Mouse (Mus musculus): Measurements from ENCODE around the gene Amph.

Gene Amph

DNA sequence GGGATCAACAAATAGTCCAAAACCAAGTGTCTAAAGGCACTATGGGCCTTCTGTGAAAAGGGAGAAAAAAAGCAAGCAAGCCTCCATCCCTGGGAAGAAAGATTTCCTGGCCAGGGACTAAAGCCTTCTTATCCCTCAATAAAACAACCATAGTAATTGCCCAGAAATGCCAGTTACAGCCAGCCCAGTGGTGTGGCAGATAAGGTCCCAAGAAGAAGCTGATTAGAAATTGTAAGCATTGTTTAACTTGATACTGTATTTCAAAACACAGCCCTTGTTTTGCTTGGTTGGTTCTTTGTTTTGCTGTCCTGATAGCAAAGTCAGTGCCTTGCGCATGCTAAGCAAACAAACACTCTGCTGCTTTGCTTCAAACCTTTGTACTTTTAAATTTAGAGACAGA is 191.8 kb downstream of the Amph start:
- DNase-seq (ENCODE audit: low spot score) = no peak

DNA sequence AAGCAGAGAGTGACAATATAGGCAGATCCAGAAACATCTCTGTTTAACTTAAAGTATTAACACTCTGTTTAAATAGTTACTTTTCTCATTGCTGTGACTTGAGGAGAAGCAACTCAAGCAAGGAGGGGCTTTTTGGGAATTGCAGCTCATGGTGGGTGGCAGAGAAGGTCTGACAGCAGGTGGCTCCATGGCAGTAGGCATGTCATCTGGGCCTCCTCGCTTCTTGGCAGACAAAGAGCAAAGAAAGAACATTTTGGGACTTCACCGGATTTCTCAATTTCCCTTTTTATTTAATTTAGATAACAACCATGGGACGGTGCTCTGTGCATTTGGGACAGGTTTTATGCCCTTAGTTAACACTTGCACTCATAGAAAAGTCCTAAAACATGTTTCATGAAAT is 195.8 kb downstream of the Amph start:
- DNase-seq (ENCODE audit: low spot score) = no peak

DNA sequence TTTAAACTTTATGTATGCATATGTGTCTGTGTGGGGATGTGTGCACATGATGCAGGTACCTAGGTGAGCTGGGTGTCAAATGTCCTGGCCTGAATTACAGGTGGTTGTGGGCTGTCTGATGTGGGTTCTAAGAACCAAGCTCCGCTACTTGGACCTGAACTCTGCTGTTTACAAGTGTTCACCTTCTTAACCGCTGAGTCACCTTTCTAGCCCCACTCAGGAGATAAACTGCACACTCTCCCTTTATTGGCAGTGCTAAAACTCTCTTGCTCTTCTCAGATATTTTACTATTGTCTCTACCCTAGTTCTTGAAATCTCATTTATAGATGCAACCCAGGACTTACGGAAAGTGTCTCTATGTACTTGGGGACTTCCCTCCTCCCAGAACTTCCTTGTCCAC is 199.5 kb downstream of the Amph start:
- DNase-seq (ENCODE audit: low spot score) = no peak

DNA sequence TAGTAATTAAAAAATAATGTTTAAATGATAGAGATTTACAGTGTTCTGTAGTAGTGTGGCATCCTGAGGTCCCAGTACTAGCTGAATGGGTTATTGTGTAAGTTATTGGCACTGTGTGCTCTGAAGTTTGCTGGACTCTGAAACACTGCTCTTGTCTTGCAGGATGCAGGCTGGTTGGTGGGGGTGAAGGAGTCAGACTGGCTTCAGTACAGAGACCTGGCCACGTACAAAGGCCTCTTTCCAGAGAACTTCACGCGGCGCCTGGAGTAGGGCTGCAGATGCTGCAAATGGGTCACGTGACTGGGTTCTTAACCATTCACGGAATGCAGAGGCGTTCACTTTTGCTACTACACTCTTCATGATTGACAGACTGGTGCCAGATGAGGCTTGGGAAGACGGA is 201.6 kb downstream of the Amph start:
- DNase-seq (ENCODE audit: low spot score) = no peak

DNA sequence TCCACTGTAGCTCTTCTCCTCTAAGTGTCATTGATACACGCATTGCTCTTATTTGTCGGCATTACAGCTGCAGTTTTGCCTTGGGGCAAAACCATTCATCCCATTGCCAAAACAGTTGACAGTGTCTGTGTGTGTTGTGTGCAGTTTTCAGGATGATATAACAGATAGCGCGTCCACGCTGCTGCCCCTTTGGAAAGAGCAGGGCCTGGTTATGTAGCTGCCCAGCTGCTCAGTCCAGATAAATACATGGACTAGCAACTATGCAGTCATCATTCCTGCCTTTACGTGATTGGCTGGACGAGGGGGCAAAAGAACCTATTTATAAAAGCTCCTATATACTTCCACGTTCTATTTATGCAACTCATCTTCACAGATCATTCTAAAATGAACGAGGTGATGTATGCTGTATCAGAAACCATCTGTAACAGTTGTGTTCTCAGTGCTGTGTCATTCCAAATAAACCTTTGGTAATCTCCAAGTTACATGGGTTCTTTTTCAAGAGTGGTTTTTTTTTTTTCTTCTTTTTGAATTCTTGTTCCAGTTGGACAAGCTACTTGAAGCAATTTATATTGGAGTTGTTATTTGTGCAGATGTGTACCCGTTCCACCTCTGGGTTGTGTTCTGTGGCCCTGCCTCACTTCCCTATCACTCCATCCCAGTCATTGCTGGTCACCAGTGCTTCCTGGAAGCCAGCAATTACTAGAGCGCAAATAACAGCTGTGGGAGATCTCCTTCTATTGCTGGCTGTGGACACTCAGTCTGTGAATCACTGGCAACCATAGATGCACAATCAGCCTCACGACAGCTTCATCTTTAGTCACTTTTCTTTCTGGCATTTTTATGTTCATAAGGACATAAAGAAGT is 202.7 kb downstream of the Amph start:
- DNase-seq (ENCODE audit: low spot score) = no peak

DNA sequence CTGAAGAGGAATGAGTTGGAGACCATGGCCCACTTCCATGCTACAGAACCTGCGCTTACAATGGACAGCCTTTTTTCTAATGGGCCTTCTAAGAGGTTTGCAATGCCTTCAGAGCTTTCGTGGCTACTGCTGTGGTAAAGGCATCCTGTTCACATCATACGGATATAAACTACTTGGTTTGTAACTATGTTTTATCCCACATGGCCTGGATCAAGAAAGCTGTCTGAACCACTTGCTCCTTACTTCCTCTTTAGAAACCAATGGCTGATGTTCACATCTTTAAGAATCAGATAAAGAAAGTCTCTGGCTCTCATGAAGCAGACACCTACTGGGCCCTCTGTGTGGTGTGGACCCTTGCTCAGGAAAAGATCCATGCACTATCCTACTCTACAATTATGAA is 204.1 kb downstream of the Amph start:
- no peak for DNase-seq (ENCODE audit: low spot score)

DNA sequence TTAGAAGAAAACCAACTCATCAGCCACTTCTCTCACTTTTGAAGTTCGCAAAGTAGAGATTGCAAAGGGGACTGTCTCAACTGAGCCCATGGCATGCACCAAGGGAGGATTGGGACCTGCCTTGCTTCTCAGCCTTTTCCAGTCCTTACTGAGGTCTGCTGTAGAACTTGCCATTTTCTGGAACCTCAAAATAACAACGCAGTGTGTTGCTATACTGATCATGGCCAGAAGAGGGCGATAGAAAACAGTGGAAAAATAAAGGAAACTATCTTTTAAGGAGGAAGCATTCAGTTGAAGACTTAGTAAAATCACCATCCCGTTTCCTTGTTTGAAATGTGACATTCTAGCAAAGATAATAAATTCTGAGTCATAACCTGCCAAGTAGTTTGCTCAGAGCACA is 210.5 kb downstream of the Amph start:
- DNase-seq (ENCODE audit: low spot score) = peak; percentile 56

DNA sequence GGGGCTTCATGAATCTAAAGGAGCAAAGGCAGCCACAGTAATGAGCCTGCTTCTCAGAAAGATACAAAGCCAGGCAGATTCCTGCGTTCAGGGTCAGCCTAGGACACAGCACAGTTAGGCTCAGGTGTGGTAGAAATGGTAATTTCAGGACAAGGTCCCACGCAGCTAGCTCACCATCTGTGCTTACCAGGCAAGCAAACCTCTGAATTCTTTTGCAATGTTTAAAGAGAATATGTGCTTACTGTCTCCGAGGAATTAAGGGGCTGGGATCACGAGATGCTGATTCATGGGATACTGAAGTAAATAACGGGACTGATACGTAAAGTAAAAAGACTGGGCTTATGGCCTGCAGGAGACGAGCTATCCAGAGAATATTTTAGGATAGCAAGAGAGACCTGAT is 212.6 kb downstream of the Amph start:
- no peak for DNase-seq (ENCODE audit: low spot score)

DNA sequence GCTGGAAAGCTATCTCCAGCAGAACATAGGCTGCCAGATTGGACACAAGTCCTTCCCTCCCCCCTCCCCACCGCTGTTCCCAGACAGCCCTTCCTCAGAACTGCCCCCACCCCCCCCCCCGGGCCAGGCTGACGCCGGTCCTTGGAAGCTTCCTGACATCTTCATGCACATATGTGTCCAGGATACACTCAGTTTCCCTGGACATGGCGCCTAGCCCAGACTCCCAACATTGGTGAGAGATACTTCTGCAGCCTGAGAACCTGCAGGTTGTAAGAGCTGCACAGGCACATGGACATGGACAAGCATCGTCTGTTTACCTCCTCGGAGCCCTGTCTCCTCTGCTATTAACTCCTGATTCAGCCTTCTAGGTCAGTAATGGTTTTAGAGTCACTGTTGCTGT is 213.1 kb downstream of the Amph start:
- no peak for DNase-seq (ENCODE audit: low spot score)

DNA sequence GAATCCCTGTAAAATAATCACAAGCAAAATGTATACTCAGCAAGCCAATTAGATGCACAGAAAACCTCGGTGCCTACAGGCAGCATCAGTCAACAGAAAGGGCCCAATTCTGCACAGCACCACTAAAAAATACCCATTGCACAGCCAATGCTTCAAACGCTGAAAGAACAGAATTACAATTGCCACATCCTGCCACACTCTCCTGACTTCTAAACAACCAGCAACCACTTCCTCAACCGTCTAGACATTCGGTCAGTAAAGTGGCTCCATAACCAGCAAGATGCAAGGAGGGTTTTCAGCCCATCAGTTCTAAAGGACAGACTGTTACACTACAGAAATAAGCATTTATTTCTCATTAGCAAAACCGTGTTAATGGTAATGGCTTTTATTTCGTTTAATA is 214.1 kb downstream of the Amph start:
- DNase-seq (ENCODE audit: low spot score) = no peak

DNA sequence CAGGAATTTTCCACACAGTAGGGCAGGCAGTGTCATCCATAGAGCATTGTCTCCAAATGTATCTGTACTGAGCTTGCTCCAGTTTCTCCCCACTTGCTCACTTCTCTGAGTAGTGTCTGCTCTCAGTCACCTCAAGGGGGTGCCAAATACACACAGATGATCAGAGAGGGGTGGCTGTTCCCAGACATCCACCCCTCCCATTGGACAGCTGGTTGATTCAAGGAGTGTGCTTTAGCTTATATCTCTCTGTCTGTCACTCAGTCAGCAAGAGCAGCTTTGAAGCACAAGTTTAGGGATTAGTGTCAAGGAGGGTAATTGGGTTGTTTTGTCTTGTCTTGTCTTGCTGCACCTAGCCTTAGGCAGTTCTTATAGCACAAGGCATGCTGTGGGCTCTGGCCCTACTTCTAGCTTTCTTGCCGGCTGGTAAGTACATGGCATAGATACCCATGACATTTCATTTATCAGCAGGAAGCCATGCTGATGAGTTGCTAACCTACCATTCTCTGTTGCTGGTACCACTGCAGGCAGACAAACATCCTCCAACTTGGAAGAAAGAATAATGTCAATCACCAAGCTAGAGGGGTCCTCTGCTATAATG is 229.8 kb downstream of the Amph start:
- DNase-seq (ENCODE audit: low spot score) = peak; percentile 32

DNA sequence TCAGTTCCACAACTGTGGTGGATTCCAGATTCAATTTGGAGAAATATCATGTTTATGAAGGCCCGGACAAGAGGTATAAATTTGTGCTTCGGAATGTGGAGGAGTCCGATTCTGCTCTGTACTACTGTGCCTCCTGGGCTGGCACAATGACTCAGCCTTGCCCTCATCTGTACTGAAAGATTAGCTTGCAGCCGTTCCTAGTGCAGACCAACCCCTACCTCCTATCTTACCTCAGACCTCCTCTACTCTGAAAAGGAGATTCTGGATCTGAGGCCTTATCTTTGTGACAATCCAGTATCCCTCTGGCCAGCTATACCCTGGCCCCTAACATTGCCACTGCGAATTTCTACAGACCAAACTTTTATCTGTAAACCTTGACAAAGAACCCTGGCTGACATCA is 230.3 kb downstream of the Amph start:
- no peak for DNase-seq (ENCODE audit: low spot score)

DNA sequence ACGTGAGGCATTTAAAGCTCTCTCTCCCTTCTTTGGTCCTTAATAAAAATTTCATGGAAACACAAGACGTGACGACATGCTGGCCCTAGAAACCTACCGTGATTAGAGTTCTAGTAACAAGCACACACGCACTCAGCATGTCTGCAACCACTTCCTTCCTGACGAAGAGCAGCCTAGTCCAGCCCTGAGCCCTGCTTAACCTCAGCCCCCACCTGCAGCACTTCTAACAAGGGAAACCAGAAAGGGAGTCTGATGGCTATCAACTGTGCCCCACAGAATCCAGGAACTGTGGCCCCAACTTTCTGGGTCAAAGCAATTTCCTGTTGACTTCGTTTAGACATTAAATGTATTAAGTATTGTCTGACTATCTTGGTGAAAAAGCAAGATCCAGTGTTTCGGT is 234.3 kb downstream of the Amph start:
- DNase-seq (ENCODE audit: low spot score) = no peak

DNA sequence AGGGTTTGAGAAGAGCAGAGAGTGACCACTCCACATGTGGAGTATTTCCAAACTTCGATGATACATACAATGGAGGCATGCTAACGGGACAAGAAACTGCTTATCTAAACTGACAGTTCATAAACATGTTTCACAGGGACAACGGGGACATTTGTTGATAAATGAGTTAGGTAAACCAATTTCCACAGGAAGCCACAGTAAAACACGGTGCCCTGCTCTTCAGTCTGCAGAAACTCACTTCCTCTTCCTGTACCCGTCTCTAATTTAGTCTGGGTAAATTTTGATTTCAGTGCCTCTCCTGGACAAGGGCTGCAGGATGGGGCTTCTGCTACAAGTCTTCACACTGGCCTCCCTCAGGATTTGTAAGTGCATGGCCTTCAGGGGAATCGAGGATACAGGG is 242.0 kb downstream of the Amph start:
- DNase-seq (ENCODE audit: low spot score) = no peak

DNA sequence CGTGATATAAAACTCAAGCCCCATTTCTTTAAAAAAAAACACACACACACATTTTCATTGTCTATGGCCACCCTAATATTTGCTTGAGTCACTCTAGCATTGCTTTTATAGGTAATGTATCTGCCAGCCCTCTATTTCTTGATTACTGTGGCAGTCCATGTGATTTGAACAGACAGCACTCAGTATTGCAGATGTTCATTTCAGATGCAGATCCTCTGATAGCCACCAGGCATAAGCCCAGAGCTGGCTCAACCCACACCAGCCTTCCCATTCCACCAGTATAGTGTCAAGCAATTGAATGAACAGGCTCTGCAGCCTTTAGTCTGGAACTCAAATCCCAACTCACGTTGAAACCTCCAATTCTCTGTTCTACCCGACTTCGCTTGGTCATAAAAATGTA is 246.8 kb downstream of the Amph start:
- DNase-seq (ENCODE audit: low spot score) = no peak

DNA sequence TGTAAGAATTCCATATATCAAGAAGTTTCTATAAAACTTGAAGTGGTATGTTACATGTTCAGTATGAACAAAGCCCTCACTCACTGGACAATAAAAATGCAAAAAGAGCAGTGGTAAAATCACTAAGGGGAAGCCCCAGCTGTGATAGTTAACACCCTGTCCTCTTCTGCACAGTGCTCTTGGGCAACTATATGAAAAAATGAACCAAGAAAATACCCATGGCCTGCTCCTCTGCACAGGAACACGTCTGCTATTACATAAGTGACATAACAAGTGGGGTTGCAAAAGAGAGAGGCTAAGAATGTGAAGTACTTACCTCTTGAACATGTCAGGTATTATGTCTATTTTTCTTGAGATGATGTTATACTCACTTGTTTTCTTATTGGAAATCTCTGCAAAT is 247.5 kb downstream of the Amph start:
- no peak for DNase-seq (ENCODE audit: low spot score)
